Mouse (Mus musculus): Measurements from ENCODE around the gene Ak3.
A peak's percentile ranks its signal among the peaks of the same experiment; 100 is the strongest.

Ak3 gene

DNA sequence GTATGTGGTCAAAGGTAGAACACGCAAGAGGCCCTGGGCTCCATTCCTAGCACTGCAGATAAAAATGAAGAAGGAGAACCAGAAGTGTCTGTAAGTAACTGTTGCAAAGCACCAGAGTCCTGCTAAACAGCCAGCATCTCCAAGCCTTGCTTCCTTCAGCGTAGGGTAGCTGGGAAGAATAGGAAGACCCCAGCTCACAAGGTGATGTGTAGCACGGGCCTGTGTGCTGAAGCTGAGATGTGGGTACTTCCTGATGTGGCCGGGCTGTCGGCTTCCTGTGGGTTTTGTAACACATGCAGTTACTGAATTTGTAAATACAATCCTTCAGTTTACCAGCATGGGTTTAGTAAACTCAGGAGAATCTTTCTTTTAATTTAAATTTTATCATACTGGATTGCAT lies 52.4 kb downstream of the Ak3 start:
- DNase-seq (ENCODE audit: low spot score in 2 of 2): no peak

DNA sequence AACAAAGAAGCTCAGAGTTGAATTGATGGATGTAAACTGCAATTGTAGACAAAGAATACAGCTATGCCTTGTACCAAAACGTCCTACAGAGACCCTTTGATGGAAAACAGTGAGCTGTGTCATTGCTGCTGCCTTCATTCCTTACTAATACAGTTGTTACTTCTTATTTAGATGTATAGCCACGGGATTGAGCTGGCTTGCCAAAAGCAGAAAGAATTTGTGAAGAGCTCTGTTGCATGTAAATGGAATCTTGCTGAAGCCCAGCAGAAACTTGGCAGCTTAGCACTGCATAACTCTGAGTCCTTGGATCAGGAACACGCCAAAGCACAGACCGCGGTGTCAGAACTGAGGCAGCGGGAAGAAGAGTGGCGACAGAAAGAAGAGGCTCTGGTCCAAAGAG lies 52.9 kb downstream of the Ak3 start:
- DNase-seq (ENCODE audit: low spot score in 2 of 2): peak; percentile 28 to 31

DNA sequence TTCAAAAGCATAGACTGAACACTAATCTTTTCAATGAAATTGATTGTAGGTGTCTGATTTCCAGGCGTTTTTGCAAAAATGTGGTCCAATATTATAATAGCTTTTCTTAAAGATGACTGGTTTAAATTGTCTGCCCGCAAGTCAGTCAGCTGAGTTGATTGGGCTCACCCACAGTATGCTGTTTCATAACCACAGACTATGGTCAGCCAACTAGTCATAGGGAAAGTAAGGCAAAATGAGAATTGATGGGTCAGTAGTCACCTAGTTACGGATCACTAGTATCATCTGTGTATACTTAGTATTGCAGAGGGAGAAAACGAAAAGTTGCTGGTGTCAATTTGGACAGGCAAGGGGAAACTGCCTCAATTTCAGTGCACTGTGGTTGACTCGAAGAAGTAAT lies 56.4 kb downstream of the Ak3 start:
- no peak for DNase-seq (ENCODE audit: low spot score in 2 of 2)

DNA sequence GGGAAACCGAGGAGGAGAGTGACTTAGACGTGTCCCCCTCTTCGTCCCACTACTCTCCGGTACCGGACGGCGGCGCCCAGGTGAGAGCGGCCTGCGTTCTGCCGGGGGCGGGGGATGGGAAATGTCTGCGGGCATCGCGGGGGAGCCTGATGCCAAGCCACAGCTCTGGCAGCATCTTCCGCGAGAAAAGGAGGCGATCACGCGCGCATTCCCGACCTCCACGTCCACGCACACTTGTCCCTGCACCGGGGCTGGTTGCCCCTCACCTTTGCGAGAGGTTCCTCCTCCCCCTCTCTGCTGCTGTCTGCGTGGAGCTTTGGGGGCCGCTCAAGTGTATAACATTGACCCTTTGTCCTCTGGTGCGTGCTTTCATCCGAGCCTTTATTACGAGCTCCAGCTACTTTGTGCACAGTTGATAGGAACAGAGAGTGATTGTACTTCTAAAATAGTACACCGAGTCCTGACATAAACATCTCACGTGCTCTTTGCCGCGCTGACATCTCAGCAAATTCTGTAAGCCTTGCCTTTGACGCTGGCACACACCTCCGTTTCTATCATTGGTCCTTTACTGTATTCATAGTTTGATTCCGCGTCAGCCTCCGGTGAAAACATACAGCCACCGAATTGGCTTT lies 57.1 kb downstream of the Ak3 start:
- peak in 1 of 2 experiments; percentile 19 for DNase-seq (ENCODE audit: low spot score in 2 of 2)

DNA sequence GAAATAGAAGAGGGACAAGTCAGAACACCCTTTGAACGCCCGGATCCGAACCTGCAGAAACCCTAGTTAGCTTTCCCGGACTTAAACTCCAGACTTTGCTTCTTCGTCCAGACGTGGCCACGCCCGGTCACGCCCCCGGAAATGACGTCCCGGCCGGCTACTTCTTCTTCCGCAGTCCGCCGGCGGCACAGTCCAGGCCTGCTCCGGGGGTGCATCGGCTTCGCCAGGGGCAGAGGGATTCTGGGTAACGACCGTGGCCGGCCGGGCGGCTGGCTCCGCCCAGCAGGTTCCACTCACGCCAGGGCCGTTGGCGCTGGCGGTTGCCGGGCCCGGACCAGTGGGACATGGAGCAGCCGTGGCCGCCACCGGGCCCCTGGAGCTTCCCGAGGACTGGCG lies 57.6 kb downstream of the Ak3 start, which contains the start of gene Cdc37l1:
Cdc37l1 (plus strand) TSS at position 159 of the 396 bp plus-strand sequence.
- DNase-seq (ENCODE audit: low spot score in 2 of 2): peak; percentile 92 to 94

DNA sequence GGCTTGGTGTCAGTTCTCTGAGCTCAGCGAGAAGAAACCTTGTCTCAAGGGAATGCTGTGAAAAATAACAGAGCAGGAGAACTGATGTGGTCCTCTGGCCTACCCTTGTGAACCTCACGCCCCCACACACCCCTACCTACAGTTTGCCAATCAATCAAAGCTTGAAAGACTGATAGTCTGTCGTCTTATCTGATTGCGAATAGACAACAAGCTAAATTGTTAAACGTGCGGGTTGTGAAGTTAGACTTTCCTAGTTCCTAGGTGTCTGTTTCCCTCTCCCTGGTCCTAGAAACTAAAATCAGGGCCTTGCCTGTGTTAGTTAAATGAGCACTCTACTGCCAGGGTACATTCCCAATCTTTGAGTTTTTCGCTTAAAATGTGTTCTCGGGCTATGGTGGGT lies 58.2 kb downstream of the Ak3 start:
- DNase-seq (ENCODE audit: low spot score in 2 of 2): no peak

DNA sequence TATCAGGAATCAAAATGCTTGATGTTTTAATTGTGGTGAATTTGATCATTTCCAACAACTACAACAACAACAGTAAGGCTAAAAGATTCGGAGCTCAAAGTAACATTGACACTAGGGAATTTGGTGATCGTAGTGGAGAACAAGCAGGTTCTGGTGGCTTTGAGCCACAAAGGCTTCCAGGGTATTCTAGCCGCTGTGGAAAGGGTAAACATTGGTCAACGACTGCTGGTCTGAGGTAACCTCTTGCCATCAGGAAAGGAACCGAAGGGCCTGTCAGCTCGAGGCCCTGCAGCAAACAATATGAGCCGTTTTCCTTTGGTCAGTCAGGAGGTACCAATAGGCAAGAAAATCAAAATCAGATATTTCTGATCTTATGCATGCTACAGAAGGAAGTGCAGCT lies 65.1 kb downstream of the Ak3 start:
- DNase-seq (ENCODE audit: low spot score in 2 of 2): no peak

DNA sequence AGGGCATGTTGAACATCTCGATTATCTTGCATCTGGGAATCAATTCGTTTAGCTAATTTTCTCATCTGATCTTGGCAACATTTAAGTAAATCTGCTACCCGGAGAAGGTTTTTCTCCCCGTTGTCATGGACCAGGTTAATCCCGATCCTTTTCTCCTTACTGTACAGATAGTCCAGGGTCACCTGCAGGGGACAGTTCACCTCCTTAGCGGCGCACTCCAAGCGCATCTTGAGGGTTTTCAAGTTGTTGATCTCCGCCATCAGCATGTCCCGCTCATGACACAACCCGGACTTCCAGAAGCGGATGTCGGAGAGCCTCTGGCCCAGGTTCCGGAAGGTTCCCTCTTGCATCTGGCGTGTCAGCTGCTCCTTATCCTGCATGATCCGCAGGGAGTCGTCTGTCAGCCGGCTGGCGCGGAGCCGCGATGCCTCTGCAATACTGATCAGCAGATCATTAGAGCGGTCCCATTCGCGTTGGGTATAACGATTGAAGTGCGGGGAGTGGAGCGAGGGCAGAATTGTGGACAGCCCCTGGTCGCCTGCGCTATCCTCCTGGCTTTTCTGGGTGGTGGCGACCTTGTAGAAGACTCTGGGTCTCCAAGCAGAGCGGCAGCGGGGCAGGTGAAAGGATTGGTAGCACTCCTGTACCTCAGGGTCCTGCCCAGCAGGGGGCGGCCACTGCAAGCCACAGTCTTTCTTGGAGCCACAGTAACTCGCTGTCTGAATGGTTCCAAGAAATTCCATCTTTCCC lies 72.7 kb downstream of the Ak3 start:
- DNase-seq (ENCODE audit: low spot score in 2 of 2): peak in 1 of 2 experiments; percentile 69
